Mouse (Mus musculus): ENCODE measurements around the gene RPS10-NUDT3.

- TF ChIP-seq EP300 (optimal IDR thresholded peaks at IDR 0.05): no peak
- no peak for TF ChIP-seq CTCF (IDR thresholded peaks at IDR 0.05; ENCODE audit: low read depth)
Observed at GRCm38 (mm10) chr17:27583185-27583894, 51.7 kb downstream of the RPS10-NUDT3 start.

Measured in stomach, postnatal 0 days (tissue).